ENCODE assay signal across 26 mouse cellular contexts in genomic region chr7:145319481-145319880, GRCm38 (mm10). TPM values are rescaled to one million over a fixed set of nuclear protein-coding genes. Genes with fewer than 3 reads are reported as not detected.
DNase-seq lines count a peak whose midpoint lies in the region; ATAC-seq and TF ChIP-seq lines count a peak whose summit lies in the region.
"Had no signal": no experiment of that assay in that cellular context is flagged by ENCODE, and none has a peak within 500 bp of the region (broad histone marks: within the 10 kb centered on the region; RNA-seq: fewer than 3 reads in every experiment).

No protein-coding gene starts in this region.

- no peaks in the 10 kb centered on the region for H3K27me3 ChIP-seq in cerebellum, adult 2 months (ENCODE audit: control insufficient read depth, insufficient read depth, low read length)
- H3K27me3 ChIP-seq in intestine, postnatal 0 days (replicated peaks; ENCODE audit: control insufficient read depth, insufficient read depth, low read length), result no peaks in the 10 kb centered on the region
- H3K27me3 ChIP-seq: forebrain, embryonic 15.5 days; heart, embryonic 15.5 days; limb, embryonic 13.5 days; neural tube, embryonic 13.5 days; stomach, embryonic 15.5 days had no signal

- H3K9ac ChIP-seq in intestine, postnatal 0 days (ENCODE audit: low read depth, low read length), result no peak overlapping the region
- H3K9ac ChIP-seq: forebrain, embryonic 15.5 days; heart, embryonic 15.5 days; limb, embryonic 13.5 days; liver, embryonic 15.5 days; neural tube, embryonic 13.5 days; stomach, embryonic 15.5 days had no signal

- no peak overlapping the region for H3K4me3 ChIP-seq in cerebellum, adult 2 months (replicated peaks; ENCODE audit: insufficient read depth, low read depth, low read length)
- H3K4me3 ChIP-seq in intestine, postnatal 0 days (ENCODE audit: low read depth, low read length), result no peak overlapping the region
- H3K4me3 ChIP-seq: embryonic facial prominence, embryonic 10.5 days; forebrain, embryonic 15.5 days; heart, embryonic 15.5 days; limb, embryonic 13.5 days; liver, embryonic 15.5 days; megakaryocyte, embryonic 14.5 days; neural tube, embryonic 13.5 days; stomach, embryonic 15.5 days had no signal

- peak; percentile 39 for DNase-seq in layer of hippocampus, adult 11-12 months (ENCODE audit: low spot score)
- DNase-seq in layer of hippocampus, postnatal 14 days (ENCODE audit: low spot score in 2 of 2), result no peak
- peak; percentile 97 for DNase-seq in brain, adult 2 months (ENCODE audit: low read depth, low spot score)
- DNase-seq in cerebellum, adult 2 months, result peak; percentile 71 to 90
- DNase-seq in fibroblast of lung, adult 2 months (ENCODE audit: low read depth), result peak; percentile 32
- no peak for DNase-seq in lung, adult 18-20 months
- DNase-seq: heart, adult 18-20 months; kidney, adult 8-10 months; kidney, postnatal 25 days; lung, postnatal 10 days had no signal

- WGBS in cerebellum, adult 2 months, result 8% methylated on average over 3 of the region's 3 CpGs
- 62% methylated on average over 3 of the region's 3 CpGs for WGBS in intestine, postnatal 0 days

- H3K9me3 ChIP-seq in intestine, postnatal 0 days (ENCODE audit: control insufficient read depth), result no peaks in the 10 kb centered on the region
- H3K9me3 ChIP-seq: embryonic facial prominence, embryonic 10.5 days; forebrain, embryonic 15.5 days; heart, embryonic 15.5 days; limb, embryonic 13.5 days; liver, embryonic 15.5 days; neural tube, embryonic 13.5 days; stomach, embryonic 15.5 days had no signal

- no peaks in the 10 kb centered on the region for H3K36me3 ChIP-seq in intestine, postnatal 0 days (ENCODE audit: control insufficient read depth, insufficient read depth)
- H3K36me3 ChIP-seq: embryonic facial prominence, embryonic 10.5 days; forebrain, embryonic 15.5 days; heart, embryonic 15.5 days; limb, embryonic 13.5 days; liver, embryonic 15.5 days; neural tube, embryonic 13.5 days; stomach, embryonic 15.5 days had no signal

- ATAC-seq in monocyte, adult 5-6 weeks (replicated peaks; ENCODE audit: insufficient number of reproducible peaks, low FRiP score, low TSS enrichment, poor library complexity, severe bottlenecking), result no peak
- no peak for ATAC-seq in intestine, postnatal 0 days
- ATAC-seq: forebrain, embryonic 15.5 days; hindbrain, postnatal 0 days had no signal

- H3K4me1 ChIP-seq in cerebellum, adult 2 months (ENCODE audit: control insufficient read depth, insufficient read depth, low read length), result peaks cover 28% of the 10 kb centered on the region
- no peaks in the 10 kb centered on the region for H3K4me1 ChIP-seq in intestine, postnatal 0 days (replicated peaks; ENCODE audit: control insufficient read depth, insufficient read depth, low read length)
- H3K4me1 ChIP-seq: forebrain, embryonic 15.5 days; heart, embryonic 15.5 days; limb, embryonic 13.5 days; liver, embryonic 15.5 days; megakaryocyte, embryonic 14.5 days; neural tube, embryonic 13.5 days; stomach, embryonic 15.5 days had no signal

- H3K4me2 ChIP-seq in intestine, postnatal 0 days (replicated peaks; ENCODE audit: low read depth), result no peak overlapping the region
- H3K4me2 ChIP-seq: forebrain, embryonic 15.5 days; heart, embryonic 15.5 days; limb, embryonic 13.5 days; liver, embryonic 15.5 days; neural tube, embryonic 13.5 days; stomach, embryonic 15.5 days had no signal

- TF ChIP-seq CTCF in cerebellum, adult 2 months (IDR thresholded peaks at IDR 0.05; ENCODE audit: borderline replicate concordance, insufficient read depth, low read depth, low read length), result no peak
- no peak for TF ChIP-seq CTCF in intestine, postnatal 0 days (IDR thresholded peaks at IDR 0.05; ENCODE audit: low read depth)

- no peak for TF ChIP-seq POLR2A in cerebellum, adult 2 months (IDR thresholded peaks at IDR 0.05; ENCODE audit: borderline replicate concordance, insufficient read depth, low read length)

- H3K27ac ChIP-seq in cerebellum, adult 2 months (ENCODE audit: insufficient read depth, low read length), result peak overlapping the region; percentile 99
- no peak overlapping the region for H3K27ac ChIP-seq in intestine, postnatal 0 days (ENCODE audit: low read depth, low read length)
- H3K27ac ChIP-seq: embryonic facial prominence, embryonic 10.5 days; forebrain, embryonic 15.5 days; heart, embryonic 15.5 days; hindbrain, postnatal 0 days; limb, embryonic 13.5 days; liver, embryonic 15.5 days; neural tube, embryonic 13.5 days; stomach, embryonic 15.5 days had no signal

RNA-seq across cellular contexts. Expression of gene Mrgprd, which starts 4.8 kb away (rescaled TPM):
- total RNA-seq in layer of hippocampus, postnatal 14 days (2021), result not detected
- not detected in 2 replicates for polyA plus RNA-seq in cerebellum, adult 2 months (2012; rRNA removed)
- not detected in 3 replicates for total RNA-seq in monocyte, adult 5-6 weeks (2017)
- polyA plus RNA-seq in intestine, postnatal 0 days (2015; fragmentation: Nextera tagmentation; extraction: Ambion mirVana), result not detected in 2 replicates
- total RNA-seq: adrenal gland, postnatal 4 days; gastrocnemius, adult 8-10 months; heart, adult 18-20 months; hematopoietic stem cell, adult 5-6 weeks; hindbrain, postnatal 0 days; layer of hippocampus, postnatal 10 days had no signal
- polyA plus RNA-seq: embryonic facial prominence, embryonic 10.5 days; forebrain, embryonic 15.5 days; heart, embryonic 15.5 days; hindbrain, postnatal 0 days; limb, embryonic 13.5 days; liver, embryonic 15.5 days; neural tube, embryonic 13.5 days; spleen, adult 2 months; stomach, embryonic 15.5 days had no signal

RNA-seq across cellular contexts. Expression of gene Mrgprf, which starts 18.9 kb away (rescaled TPM):
- total RNA-seq in layer of hippocampus, postnatal 14 days (2021), result 1 to 10 TPM in 1 of 2 experiments, under 1 TPM in 1; 0.88 to 1.1 TPM
- 24.0 and 30.8 TPM in 2 replicates for polyA plus RNA-seq in cerebellum, adult 2 months (2012; rRNA removed)
- not detected in 3 replicates for total RNA-seq in monocyte, adult 5-6 weeks (2017)
- 3.5 and 4.3 TPM in 2 replicates for polyA plus RNA-seq in intestine, postnatal 0 days (2015; fragmentation: Nextera tagmentation; extraction: Ambion mirVana)
- total RNA-seq: hematopoietic stem cell, adult 5-6 weeks had no signal

RNA-seq across cellular contexts. Expression of gene Tpcn2, which starts 35.7 kb away (rescaled TPM):
- 1 to 10 TPM; 5.4 to 7.2 TPM for total RNA-seq in layer of hippocampus, postnatal 14 days (2021)
- 24.4 and 29.0 TPM in 2 replicates for polyA plus RNA-seq in cerebellum, adult 2 months (2012; rRNA removed)
- total RNA-seq in monocyte, adult 5-6 weeks (2017), result 13.6 to 20.1 TPM (median 14.9 TPM) in 3 replicates
- 7.6 and 8.0 TPM in 2 replicates for polyA plus RNA-seq in intestine, postnatal 0 days (2015; fragmentation: Nextera tagmentation; extraction: Ambion mirVana)

Comparison
In these comparisons a context has a peak if more than half of its experiments do, and no peak if none do; other contexts are left out.
1. DNase-seq: peak in layer of hippocampus, adult 11-12 months (single experiment), brain, adult 2 months (single experiment), cerebellum, adult 2 months (2 of 2) and fibroblast of lung, adult 2 months (single experiment); none in layer of hippocampus, postnatal 14 days (0 of 2) and lung, adult 18-20 months (0 of 2).